Mouse (Mus musculus) kidney, postnatal 0 days (tissue): ENCODE data around the gene Tigd3. TPM values are rescaled to one million over a fixed set of nuclear protein-coding genes. Genes with fewer than 3 reads are reported as not detected.

ENCODE experiments used
- ATAC-seq: fragments of 200-750 bp; cut with Nextera tagmentation; replicated peaks from 2 replicates; pipeline ENCODE4 v1.8.0; 2017; ENCODE audit warnings: low read depth, moderate number of reproducible peaks, moderate TSS enrichment, moderate library complexity; ENCODE audit not compliant: low FRiP score
- DNase-seq: peaks from one replicate; pipeline ENCODE4 v3.0.0-alpha.2; 2016; ENCODE audit warnings: low spot score
- H3K27ac ChIP-seq: fragments of 300-500 bp; sonication (generic); 2 replicates; pipeline ENCODE4 v1.5.1; 2014; ENCODE audit warnings: mild to moderate bottlenecking
- H3K27me3 ChIP-seq: fragments of 300-500 bp; sonication (generic); 2 replicates; pipeline ENCODE4 v1.6.1; 2014; ENCODE audit warnings: low read length, mixed read lengths; ENCODE audit not compliant: insufficient read depth
- H3K36me3 ChIP-seq: fragments of 300-500 bp; sonication (generic); 2 replicates; pipeline ENCODE4 v1.6.1; 2014; ENCODE audit warnings: low read length, mixed read lengths; ENCODE audit not compliant: insufficient read depth
- H3K4me1 ChIP-seq: fragments of 300-500 bp; sonication (generic); replicated peaks from 2 replicates; pipeline ENCODE4 v1.6.1; 2014; ENCODE audit warnings: antibody characterized with exemption, low read length, mixed read lengths; ENCODE audit not compliant: insufficient read depth
- H3K4me2 ChIP-seq: fragments of 300-500 bp; sonication (generic); 2 replicates; pipeline ENCODE4 v1.6.1; 2014; ENCODE audit warnings: mild to moderate bottlenecking, low read length, moderate library complexity, mixed read lengths
- H3K4me3 ChIP-seq: fragments of 300-500 bp; sonication (generic); replicated peaks from 2 replicates; pipeline ENCODE4 v1.5.1; 2014; ENCODE audit warnings: low read depth, low read length
- H3K9ac ChIP-seq: fragments of 300-500 bp; sonication (generic); 2 replicates; pipeline ENCODE4 v1.6.1; 2014; ENCODE audit warnings: low read depth, low read length
- H3K9me3 ChIP-seq: fragments of 300-500 bp; sonication (generic); replicated peaks from 2 replicates; pipeline ENCODE4 v1.6.1; 2016; ENCODE audit warnings: low read length, inconsistent platforms, mixed read lengths
- CTCF ChIP-seq: IDR thresholded peaks from 2 replicates; pipeline ENCODE4 v1.5.1; 2016; ENCODE audit warnings: antibody characterized with exemption, low read depth, mild to moderate bottlenecking, moderate library complexity
- WGBS: fragments of 180-500 bp; shearing (Covaris S2); extraction: QIAGEN DNeasy Blood & Tissue Kit; methylation state at CpG from one replicate; pipeline ENCODE4 v1.1.7; 2014; 5-methylcytosine and 5-hydroxymethylcytosine counted together
- polyA plus RNA-seq: library from polyadenylated mRNA; unstranded; fragments of >200 nt; fragmentation: Nextera tagmentation; extraction: Ambion mirVana; gene quantifications from 2 replicates; pipeline ENCODE4 v1.2.1, GENCODE M21; 2015

Tigd3 gene
- polyA plus RNA-seq, 1 experiment from 2014 or later: 2.9 TPM

- TF ChIP-seq CTCF: no peak
- DNase-seq: peak; percentile 85
- Histone ChIP-seq H3K4me1 (peaks cover 23% of the 10 kb centered on the region), H3K4me2 (peak overlapping the region; percentile 32), H3K9ac (peak overlapping the region; percentile 46), H3K27ac (peak overlapping the region; percentile 81), H3K36me3 (peaks cover 30% of the 10 kb centered on the region), H3K9me3 (no peaks in the 10 kb centered on the region), H3K27me3 (no peaks in the 10 kb centered on the region), H3K4me3 (no peak overlapping the region)
- WGBS: 7% methylated on average over 7 of the region's 7 CpGs
- peak; percentile 41; the same call in 1 of the 2 replicates for ATAC-seq
Measured at GRCm38 (mm10) chr19:5871273-5871672, 22.7 kb downstream of the Tigd3 start.

GRCm38 (mm10) chr19:5868096-5868495 lies 25.9 kb downstream of the Tigd3 start:
- no peak for TF ChIP-seq CTCF
- no peak overlapping the region for H3K9ac ChIP-seq
- ATAC-seq (no peak), DNase-seq (no peak)
- H3K4me1 ChIP-seq: peaks cover 10% of the 10 kb centered on the region; the same call in 1 of the 2 replicates
- H3K27me3 ChIP-seq: no peaks in the 10 kb centered on the region
- H3K4me3 ChIP-seq: no peak overlapping the region
- H3K36me3 ChIP-seq: peaks cover 47% of the 10 kb centered on the region
- no peaks in the 10 kb centered on the region for H3K9me3 ChIP-seq
- WGBS: 79% methylated on average over 6 of the region's 6 CpGs
- no peak overlapping the region for H3K4me2 ChIP-seq
- H3K27ac ChIP-seq: no peak overlapping the region

GRCm38 (mm10) chr19:5864710-5865398 lies 29.1 kb downstream of the Tigd3 start:
- Histone ChIP-seq H3K9ac (no peak overlapping the region), H3K36me3 (peaks cover 62% of the 10 kb centered on the region), H3K4me1 (no peaks in the 10 kb centered on the region), H3K27me3 (no peaks in the 10 kb centered on the region), H3K27ac (no peak overlapping the region), H3K4me3 (no peak overlapping the region), H3K4me2 (no peak overlapping the region), H3K9me3 (no peaks in the 10 kb centered on the region)
- no peak for TF ChIP-seq CTCF
- WGBS: 91% methylated on average over 20 of the region's 20 CpGs
- DNase-seq (no peak), ATAC-seq (no peak)

- H3K36me3 ChIP-seq: peaks cover 66% of the 10 kb centered on the region
- H3K27ac ChIP-seq: no peak overlapping the region
- no peak for TF ChIP-seq CTCF
- no peak overlapping the region for H3K4me2 ChIP-seq
- 98% methylated on average over 5 of the region's 5 CpGs for WGBS
- 0 out of 2 replicates have a peak, but pooled peaks have one; percentile 23 for ATAC-seq
- no peak for DNase-seq
- no peaks in the 10 kb centered on the region for H3K4me1 ChIP-seq
- H3K4me3 ChIP-seq: no peak overlapping the region
- no peaks in the 10 kb centered on the region for H3K27me3 ChIP-seq
- H3K9ac ChIP-seq: no peak overlapping the region
- H3K9me3 ChIP-seq: no peaks in the 10 kb centered on the region
Measured at GRCm38 (mm10) chr19:5863776-5864175, 30.2 kb downstream of the Tigd3 start.

GRCm38 (mm10) chr19:5862335-5863085 lies 31.4 kb downstream of the Tigd3 start:
- DNase-seq: no peak
- Histone ChIP-seq H3K4me3 (no peak overlapping the region), H3K36me3 (peaks cover 71% of the 10 kb centered on the region), H3K9me3 (no peaks in the 10 kb centered on the region), H3K27me3 (no peaks in the 10 kb centered on the region), H3K27ac (no peak overlapping the region), H3K4me1 (no peaks in the 10 kb centered on the region), H3K9ac (no peak overlapping the region), H3K4me2 (no peak overlapping the region)
- ATAC-seq: no peak
- TF ChIP-seq CTCF: peak; percentile 25; the same call in 1 of the 2 replicates
- WGBS: 96% methylated on average over 14 of the region's 14 CpGs

GRCm38 (mm10) chr19:5856604-5857003 lies 37.3 kb downstream of the Tigd3 start:
- no peaks in the 10 kb centered on the region for H3K9me3 ChIP-seq
- no peak for DNase-seq
- H3K4me2 ChIP-seq: no peak overlapping the region
- no peak for TF ChIP-seq CTCF
- WGBS: 90% methylated on average over 9 of the region's 9 CpGs
- H3K9ac ChIP-seq: no peak overlapping the region
- H3K27ac ChIP-seq: no peak overlapping the region
- H3K27me3 ChIP-seq: no peaks in the 10 kb centered on the region
- no peaks in the 10 kb centered on the region for H3K4me1 ChIP-seq
- no peak for ATAC-seq
- H3K36me3 ChIP-seq: peaks cover 60% of the 10 kb centered on the region
- H3K4me3 ChIP-seq: no peak overlapping the region
